Mouse (Mus musculus) testis, adult 2 months (tissue): ENCODE results near the gene Krt86. TPM values are rescaled to one million over a fixed set of nuclear protein-coding genes. Genes with fewer than 3 reads are reported as not detected.
A peak's percentile ranks its signal among the peaks of the same experiment; 100 is the strongest.

Experiments used
- H3K27ac ChIP-seq: fragments of 200-500 bp; 2 replicates; pipeline ENCODE4 v1.5.1; 2012; ENCODE audit warnings: low read depth, low read length; ENCODE audit not compliant: control insufficient read depth, insufficient read depth
- H3K27me3 ChIP-seq: fragments of 200-500 bp; 2 replicates; pipeline ENCODE4 v1.6.1; 2012; ENCODE audit warnings: mild to moderate bottlenecking, low read length, moderate library complexity; ENCODE audit not compliant: control insufficient read depth, insufficient read depth
- H3K36me3 ChIP-seq: fragments of 200-500 bp; 2 replicates; pipeline ENCODE4 v1.6.1; 2012; ENCODE audit warnings: mild to moderate bottlenecking, low read length; ENCODE audit not compliant: control insufficient read depth, insufficient read depth
- H3K4me1 ChIP-seq: fragments of 200-500 bp; 2 replicates; pipeline ENCODE4 v1.6.1; 2012; ENCODE audit warnings: low read length; ENCODE audit not compliant: control insufficient read depth, insufficient read depth
- H3K4me3 ChIP-seq: fragments of 200-500 bp; 2 replicates; pipeline ENCODE4 v1.5.1; 2012; ENCODE audit warnings: low read depth, mild to moderate bottlenecking, low read length, moderate library complexity, mixed read lengths; ENCODE audit not compliant: control insufficient read depth
- CTCF ChIP-seq: fragments of 200-500 bp; IDR thresholded peaks from 2 replicates; pipeline ENCODE4 v1.5.1; 2012; ENCODE audit warnings: low read depth, mild to moderate bottlenecking, inconsistent platforms, low read length, moderate library complexity; ENCODE audit not compliant: control insufficient read depth, insufficient read depth, insufficient replicate concordance
- POLR2A ChIP-seq: fragments of 200-500 bp; IDR thresholded peaks from 2 replicates; pipeline ENCODE4 v1.6.1; 2012; ENCODE audit warnings: low read depth, mild to moderate bottlenecking, inconsistent platforms, low read length, moderate library complexity; ENCODE audit not compliant: control insufficient read depth
- polyA plus RNA-seq: library from polyadenylated mRNA; depleted of rRNA; stranded (reverse); fragments of >200 nt; gene quantifications from 2 replicates; pipeline ENCODE4 v1.2.3, GENCODE M21; 2012; rRNA removed

Krt86 gene
- polyA plus RNA-seq, 1 experiment: 0.12 TPM

DNA sequence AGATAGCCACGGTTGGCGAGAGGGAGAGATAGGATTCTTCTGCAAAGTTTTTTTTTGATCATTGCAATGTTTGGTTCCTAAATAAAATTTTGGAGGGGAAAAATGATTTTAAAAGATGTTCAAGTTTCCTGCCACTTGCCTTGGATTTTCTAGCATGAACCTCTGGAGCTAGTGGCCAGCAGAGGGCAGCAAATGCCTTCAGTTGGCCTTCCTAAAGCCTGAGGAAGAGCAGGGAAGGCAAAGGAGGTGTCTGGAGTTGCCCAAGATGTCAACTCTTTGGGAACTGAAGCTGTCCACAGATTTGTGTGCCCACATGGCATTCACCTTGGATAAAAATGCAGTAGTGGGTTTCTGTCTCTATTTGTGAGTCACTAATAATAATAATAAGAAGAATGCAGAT is 46.5 kb downstream of the Krt86 start:
- no peak overlapping the region for H3K27ac ChIP-seq
- H3K4me1 ChIP-seq: no peaks in the 10 kb centered on the region
- no peak overlapping the region for H3K4me3 ChIP-seq
- no peaks in the 10 kb centered on the region for H3K27me3 ChIP-seq
- H3K36me3 ChIP-seq: no peaks in the 10 kb centered on the region
- TF ChIP-seq POLR2A (no peak), CTCF (peak; percentile 71; the same call in 1 of the 2 replicates)

DNA sequence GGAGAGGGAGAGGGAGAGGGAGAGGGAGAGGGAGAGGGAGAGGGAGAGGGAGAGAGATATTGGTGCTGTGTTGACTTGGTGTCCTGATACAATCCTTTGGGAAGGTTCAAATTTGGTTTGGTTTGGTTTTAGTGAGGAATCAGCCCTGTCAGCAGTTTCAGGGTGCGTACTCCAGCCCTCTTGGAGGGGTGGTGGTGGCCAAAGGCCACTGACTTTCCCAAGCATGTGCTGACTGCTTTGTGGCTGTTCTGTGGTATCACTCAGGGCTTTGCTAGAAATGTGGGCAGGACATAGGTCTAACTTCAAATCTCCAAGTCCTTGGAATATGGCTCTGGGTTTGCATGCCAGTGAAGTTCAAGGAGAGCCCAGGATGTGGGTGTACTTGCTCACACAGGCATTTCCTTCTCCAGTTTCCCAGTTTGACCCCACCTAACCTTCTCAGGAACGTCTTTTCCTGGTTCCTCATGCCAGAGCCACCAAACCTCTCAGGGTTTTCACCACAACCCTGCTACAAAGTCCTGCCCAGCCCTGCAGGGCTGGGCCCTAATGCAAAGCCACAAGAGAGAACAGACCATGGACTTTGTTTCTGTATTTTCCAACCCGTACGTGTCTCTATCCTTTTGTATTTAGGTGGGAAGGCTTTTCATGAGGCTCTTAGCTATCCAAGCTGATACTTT is 49.4 kb downstream of the Krt86 start:
- TF ChIP-seq POLR2A: no peak
- TF ChIP-seq CTCF: no peak
- Histone ChIP-seq H3K27ac (no peak overlapping the region), H3K36me3 (no peaks in the 10 kb centered on the region), H3K4me3 (no peak overlapping the region), H3K27me3 (no peaks in the 10 kb centered on the region), H3K4me1 (no peaks in the 10 kb centered on the region)

Other genes with a start within 250 kb of the Krt86 start
- 1.8 and 1.9 TPM in 2 replicates for gene Grasp, start 249.3 kb upstream of the Krt86 start, polyA plus RNA-seq
- gene Nr4a1, start 219.2 kb upstream of the Krt86 start, polyA plus RNA-seq: 51.4 TPM in 2 replicates
- 16.4 and 17.5 TPM in 2 replicates for gene Atg101, start 189.2 kb upstream of the Krt86 start, polyA plus RNA-seq
- 8.5 and 10.4 TPM in 2 replicates for gene 6030408B16Rik, start 180.3 kb upstream of the Krt86 start, polyA plus RNA-seq
- gene Krt80, start 103.3 kb upstream of the Krt86 start, polyA plus RNA-seq: 0.32 and 0.42 TPM in 2 replicates
- gene Krt7, start 62.4 kb upstream of the Krt86 start, polyA plus RNA-seq: 0.33 and 0.72 TPM in 2 replicates
- gene Krt87, start 34.7 kb upstream of the Krt86 start, polyA plus RNA-seq: not detected in 2 replicates
- gene Krt88, start 25.7 kb upstream of the Krt86 start, polyA plus RNA-seq: 189 and 195 TPM in 2 replicates
- gene Krt81, start 9.7 kb upstream of the Krt86 start, polyA plus RNA-seq: not detected in 2 replicates
- gene Krt83, start 18.0 kb downstream of the Krt86 start, polyA plus RNA-seq: 0.07 TPM in 1 of 2 replicates, not detected in the other
- gene Gm49425, start 43.8 kb downstream of the Krt86 start, polyA plus RNA-seq: 0.25 TPM in 1 of 2 replicates, not detected in the other
- gene Krt84, start 59.3 kb downstream of the Krt86 start, polyA plus RNA-seq: not detected in 2 replicates
- gene Krt82, start 77.2 kb downstream of the Krt86 start, polyA plus RNA-seq: not detected in 2 replicates
- gene Krt90, start 89.5 kb downstream of the Krt86 start, polyA plus RNA-seq: not detected in 2 replicates
- 0.04 TPM in 1 of 2 replicates, not detected in the other for gene Krt75, start 100.4 kb downstream of the Krt86 start, polyA plus RNA-seq
- gene Gm5414, start 154.7 kb downstream of the Krt86 start, polyA plus RNA-seq: not detected in 2 replicates
- not detected in 2 replicates for gene Gm5478, start 173.9 kb downstream of the Krt86 start, polyA plus RNA-seq
- 0.04 and 0.05 TPM in 2 replicates for gene Krt6b, start 206.8 kb downstream of the Krt86 start, polyA plus RNA-seq
- 0.08 TPM in 1 of 2 replicates, not detected in the other for gene Krt6a, start 220.8 kb downstream of the Krt86 start, polyA plus RNA-seq
- gene Krt5, start 239.4 kb downstream of the Krt86 start, polyA plus RNA-seq: 0.12 and 1.3 TPM in 2 replicates